In genomic region chrX:51372477-51373239, GRCm38 (mm10) we compare ENCODE assay signal across 8 mouse cellular contexts.
DNase-seq lines count a peak whose midpoint lies in the region; ATAC-seq lines count a peak whose summit lies in the region.

No protein-coding gene starts in this region.

- no peaks in the 10 kb centered on the region for H3K4me1 ChIP-seq in limb, embryonic 12.5 days (replicated peaks)

- no peak overlapping the region for H3K4me3 ChIP-seq in limb, embryonic 12.5 days (replicated peaks)

- H3K9ac ChIP-seq in limb, embryonic 12.5 days (replicated peaks) = no peak overlapping the region

- intact Hi-C loops in gastrocnemius, postnatal 14 days (cut with DNase I; ENCODE audit: low total_unique reads) = loop anchor here (5.0 kb wide), 2 partner anchors 290 to 305 kb away; no protein-coding TSS in a partner anchor

- WGBS in limb, embryonic 12.5 days = 38% methylated on average over 5 of the region's 5 CpGs

- ATAC-seq in limb, embryonic 12.5 days (ENCODE audit: insufficient number of reproducible peaks, insufficient read depth, low FRiP score, low TSS enrichment, low read depth) = 0 out of 2 replicates have a peak, but pooled peaks have one; percentile 47

- H3K27me3 ChIP-seq in limb, embryonic 12.5 days = peaks cover 13% of the 10 kb centered on the region

- peak; percentile 5 for DNase-seq in gastrocnemius, postnatal 14 days
- DNase-seq in gastrocnemius, adult 18-20 months (ENCODE audit: low spot score) = no peak
- DNase-seq in right cerebral cortex, postnatal 10 days (ENCODE audit: low spot score in 2 of 2) = peak; percentile 46 to 55
- DNase-seq in right cerebral cortex, adult 18-20 months = no peak
- peak; percentile 17 for DNase-seq in embryo, embryonic 11.5 days (ENCODE audit: low read depth, low spot score)
- DNase-seq in right cerebral cortex, postnatal 4 days = peak; percentile 52
- no peak for DNase-seq in cerebellum, adult 11-12 months

- no peak overlapping the region for H3K4me2 ChIP-seq in limb, embryonic 12.5 days

- H3K9me3 ChIP-seq in limb, embryonic 12.5 days = no peaks in the 10 kb centered on the region

- no peak overlapping the region for H3K27ac ChIP-seq in limb, embryonic 12.5 days

- no peaks in the 10 kb centered on the region for H3K36me3 ChIP-seq in limb, embryonic 12.5 days

Comparison
In these comparisons a context has a peak if more than half of its experiments do, and no peak if none do; other contexts are left out.
1. DNase-seq: peak in gastrocnemius, postnatal 14 days (single experiment), right cerebral cortex, postnatal 10 days (2 of 2), embryo, embryonic 11.5 days (single experiment) and right cerebral cortex, postnatal 4 days (single experiment); none in gastrocnemius, adult 18-20 months (single experiment), right cerebral cortex, adult 18-20 months (single experiment) and cerebellum, adult 11-12 months (single experiment).